Mouse (Mus musculus): Measurements from ENCODE around the gene Med23.

The Med23 gene

GRCm38 (mm10) chr10:24886008-24886407 lies 16.2 kb downstream of the Med23 start:
- no peak for DNase-seq

DNA sequence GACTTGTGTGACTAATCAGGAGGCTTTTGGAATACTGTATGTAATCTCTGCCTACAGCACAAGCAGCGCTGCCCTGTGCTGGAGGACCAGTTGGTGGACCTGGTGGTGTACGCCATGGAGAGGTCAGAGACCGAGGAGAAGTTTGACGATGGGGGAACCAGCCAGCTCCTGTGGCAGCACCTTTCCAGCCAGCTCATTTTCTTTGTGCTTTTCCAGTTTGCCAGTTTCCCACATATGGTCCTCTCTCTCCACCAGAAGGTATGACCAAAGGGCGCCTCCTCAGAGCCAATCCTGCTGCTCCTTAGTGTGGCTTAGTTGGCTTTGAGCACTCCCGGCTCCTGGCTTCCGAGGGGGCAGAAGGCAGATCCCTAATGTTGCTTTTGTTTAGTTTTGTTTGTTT lies 18.6 kb downstream of the Med23 start:
- peak; percentile 82 for DNase-seq

GRCm38 (mm10) chr10:24895927-24896326 lies 26.1 kb downstream of the Med23 start:
- no peak for DNase-seq

DNA sequence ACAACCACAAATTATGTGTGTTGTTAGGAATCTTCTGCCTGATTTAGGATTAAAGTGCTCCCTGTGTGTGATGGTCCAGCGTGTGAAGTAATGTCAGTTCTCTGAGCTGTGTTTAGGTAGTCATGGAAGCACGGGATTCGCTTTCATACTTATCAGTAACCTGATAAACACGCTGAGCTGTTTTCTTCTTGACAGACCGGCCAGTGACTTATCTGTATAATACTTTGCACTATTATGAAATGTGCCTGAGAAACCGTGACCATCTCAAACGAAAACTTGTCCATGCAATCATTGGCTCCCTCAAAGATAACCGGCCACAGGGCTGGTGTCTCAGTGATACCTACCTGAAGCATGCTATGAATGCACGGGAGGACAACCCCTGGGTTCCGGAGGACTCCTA lies 35.8 kb downstream of the Med23 start:
- no peak for DNase-seq

GRCm38 (mm10) chr10:24911199-24911598 lies 41.4 kb downstream of the Med23 start:
- no peak for DNase-seq

DNA sequence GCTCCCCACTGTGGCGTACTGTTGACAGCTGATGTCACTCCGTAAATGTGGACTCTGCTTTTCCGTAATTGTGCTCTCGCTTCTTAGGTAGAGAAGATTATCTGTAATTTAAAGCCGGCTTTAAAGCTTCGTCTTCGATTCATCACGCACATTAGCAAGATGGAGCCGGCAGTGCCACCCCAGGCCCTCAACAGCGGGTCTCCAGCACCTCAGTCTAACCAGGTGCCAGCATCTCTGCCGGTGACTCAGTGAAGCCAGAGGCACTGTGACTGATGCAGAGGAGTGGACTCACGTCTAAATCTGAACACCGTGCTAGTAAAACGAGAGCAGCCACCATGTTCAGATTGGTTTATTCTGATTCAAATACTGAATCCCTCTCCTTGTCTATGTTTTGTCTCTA lies 42.8 kb downstream of the Med23 start:
- no peak for DNase-seq

DNA sequence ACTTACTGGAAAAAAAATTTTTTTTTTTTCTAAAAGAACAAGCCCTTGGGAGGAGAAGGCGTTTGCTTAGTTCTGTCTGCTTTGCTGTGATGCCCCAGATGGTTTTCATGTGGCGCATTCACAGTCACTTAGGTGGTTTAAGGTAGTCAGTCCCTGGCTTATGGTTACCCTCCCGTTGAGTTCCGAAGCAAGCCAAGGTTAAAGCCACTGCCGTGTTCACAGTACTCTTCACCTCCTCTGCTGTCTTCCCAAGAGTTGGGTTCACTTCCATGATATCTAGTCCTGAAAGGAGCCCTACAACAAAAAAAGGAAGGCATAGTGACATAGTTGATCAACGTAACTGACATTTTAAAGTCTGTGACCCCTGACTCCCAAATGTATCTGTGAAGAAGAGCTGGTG lies 45.7 kb downstream of the Med23 start:
- no peak for DNase-seq

DNA sequence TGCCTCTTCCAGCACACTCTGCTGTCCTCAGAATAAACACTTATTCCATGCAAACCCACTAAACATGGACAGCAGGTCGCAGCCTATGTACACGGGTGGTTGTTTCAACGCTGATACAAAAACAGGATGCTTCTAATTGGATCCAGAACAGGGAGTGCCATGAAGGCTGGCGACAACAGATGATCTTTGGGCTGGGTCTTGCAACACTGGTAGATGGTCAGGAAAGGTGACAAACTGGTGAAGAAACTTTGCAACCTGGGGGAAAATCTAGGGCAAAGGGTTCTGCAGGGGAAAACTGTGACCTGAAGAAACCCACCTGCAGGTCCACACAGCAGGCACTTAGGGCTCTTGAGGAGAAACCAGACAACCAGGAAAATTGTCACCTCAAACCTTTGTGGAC lies 53.2 kb downstream of the Med23 start:
- DNase-seq, result no peak

GRCm38 (mm10) chr10:24924296-24924695 lies 54.5 kb downstream of the Med23 start:
- no peak for DNase-seq

DNA sequence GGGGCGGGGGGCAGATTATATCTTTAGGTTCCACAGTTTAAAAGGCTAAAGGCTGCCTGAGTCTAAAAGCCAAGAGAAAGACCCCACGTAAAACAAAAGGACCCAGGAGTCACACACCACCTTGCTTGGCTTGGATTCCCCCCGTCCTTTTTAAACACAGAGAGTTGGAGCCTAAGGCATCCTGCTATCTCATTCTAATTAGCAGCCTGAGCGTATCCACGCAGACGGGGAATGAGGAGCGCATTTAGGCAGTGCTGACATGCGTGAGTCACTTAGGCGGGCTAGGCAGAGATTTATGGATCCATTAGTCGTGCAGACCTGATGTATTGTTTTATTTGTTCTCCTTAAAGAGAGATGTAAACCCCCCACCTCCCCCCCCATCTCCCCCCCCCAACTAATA lies 56.6 kb downstream of the Med23 start:
- DNase-seq, result no peak

DNA sequence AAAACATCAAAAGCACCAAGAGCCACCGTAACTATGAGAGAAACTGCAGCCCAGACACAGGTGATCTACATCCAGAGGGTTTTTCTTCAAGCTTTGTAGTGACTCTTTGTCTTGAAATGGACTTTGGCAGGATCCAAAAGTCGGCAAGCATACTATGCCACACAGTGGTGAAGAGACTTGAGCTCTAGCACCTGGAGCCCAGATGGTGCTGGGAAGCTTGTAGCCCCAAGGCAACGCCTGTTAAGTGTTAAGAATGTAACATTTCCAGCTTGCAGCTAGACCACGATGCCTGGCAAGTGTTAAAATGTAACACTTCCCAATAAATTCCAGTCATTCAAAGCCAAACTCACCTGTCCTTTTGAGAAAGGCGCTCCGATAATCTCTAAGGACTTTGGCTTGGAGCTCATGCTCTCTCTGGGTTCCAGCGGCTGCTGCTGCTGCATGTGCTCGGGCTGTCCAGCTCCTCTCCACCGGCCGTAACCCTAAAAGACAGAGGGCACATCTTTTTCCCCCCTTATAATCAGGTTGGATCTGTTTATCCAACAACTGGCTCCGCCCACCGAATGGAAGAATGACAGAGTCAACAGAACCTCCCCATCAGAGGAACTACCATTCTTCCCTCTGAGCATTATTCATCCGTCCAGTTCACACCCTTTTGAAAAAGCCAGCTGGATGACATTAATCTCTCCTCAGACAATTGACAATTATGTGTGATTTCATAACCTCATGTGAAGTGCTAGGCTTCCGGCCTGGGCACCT lies 57.4 kb downstream of the Med23 start, which contains the start of gene Arg1:
Gene Arg1, minus strand, starts transcription at position 523 of the 759 bp plus-strand sequence.
- DNase-seq, result no peak

DNA sequence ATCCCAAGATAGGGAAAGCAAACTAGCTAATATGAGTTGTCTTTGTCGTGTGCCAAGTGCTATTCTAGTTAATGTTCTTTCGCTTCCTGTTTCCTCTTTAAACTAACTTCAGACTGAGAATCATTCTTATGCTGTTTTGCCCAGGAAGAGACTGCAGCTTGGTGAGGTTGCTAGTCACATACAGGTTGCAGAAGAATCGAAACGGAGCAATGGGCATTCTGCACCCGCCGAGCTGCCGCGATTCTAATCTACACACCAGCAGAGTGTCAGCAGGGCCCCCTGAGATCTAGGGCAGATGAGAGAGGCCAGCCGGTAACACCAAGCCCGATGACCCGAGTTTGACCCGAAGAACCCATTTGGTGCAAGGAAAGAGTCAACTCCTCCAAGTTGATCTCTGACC lies 58.3 kb downstream of the Med23 start:
- no peak for DNase-seq

DNA sequence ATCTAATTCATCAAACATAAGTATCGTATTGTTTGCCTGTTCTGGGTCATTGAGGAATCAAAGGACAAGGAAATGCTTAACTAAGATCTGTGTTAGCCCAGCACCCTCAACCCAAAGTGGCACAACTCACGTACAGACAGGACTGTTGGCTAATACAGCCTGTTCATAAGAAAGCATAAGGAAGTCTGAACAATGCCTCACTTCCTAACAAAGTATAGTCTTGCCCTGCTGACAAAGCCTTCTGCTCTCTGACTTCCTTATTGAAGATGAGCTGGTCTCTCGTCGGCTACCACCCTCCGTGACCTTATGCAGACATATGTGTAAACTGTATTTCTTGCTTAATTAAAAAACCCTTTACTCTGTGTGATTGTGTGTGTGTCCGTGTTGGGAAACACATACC lies 60.4 kb downstream of the Med23 start:
- DNase-seq, result no peak

GRCm38 (mm10) chr10:24947871-24948270 lies 78.1 kb downstream of the Med23 start:
- DNase-seq, result no peak

DNA sequence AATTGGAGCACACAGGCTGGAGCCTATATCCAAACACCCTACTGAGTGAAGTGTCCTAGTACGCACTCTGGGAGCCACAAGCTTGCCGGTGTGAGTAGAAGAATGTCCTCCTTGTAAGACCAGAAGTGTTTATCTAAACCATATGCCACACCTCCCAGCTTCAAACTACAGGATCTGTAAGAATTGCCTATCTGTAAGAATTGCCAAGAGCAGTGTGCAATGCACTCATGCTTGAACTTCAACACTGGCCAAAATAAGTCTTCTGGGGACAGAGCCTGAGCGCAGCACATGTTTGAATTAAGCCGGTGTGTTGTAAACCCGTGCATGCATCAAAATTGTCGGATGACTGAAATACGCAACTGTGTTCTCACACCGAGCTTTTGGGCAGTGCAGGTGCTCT lies 78.5 kb downstream of the Med23 start:
- DNase-seq, result no peak

DNA sequence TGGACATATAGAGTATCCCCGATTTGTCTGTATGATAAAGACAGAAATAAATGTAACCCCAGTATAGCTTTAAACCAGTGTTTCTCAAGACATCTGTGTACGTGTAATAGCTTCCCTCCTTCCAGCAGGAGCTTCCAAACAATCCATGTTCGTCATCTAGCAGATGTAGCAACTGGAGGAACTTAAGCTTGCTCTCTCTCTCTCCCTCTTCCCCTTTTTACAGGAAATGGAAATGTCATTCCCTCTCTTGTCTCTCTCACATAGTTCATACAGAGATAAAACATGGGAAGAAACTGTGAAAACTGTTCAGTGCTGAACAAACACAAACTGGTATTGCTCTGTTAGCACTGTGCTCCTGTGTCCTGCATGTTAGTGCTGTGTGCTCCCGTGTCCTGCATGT lies 80.4 kb downstream of the Med23 start:
- DNase-seq, result no peak

DNA sequence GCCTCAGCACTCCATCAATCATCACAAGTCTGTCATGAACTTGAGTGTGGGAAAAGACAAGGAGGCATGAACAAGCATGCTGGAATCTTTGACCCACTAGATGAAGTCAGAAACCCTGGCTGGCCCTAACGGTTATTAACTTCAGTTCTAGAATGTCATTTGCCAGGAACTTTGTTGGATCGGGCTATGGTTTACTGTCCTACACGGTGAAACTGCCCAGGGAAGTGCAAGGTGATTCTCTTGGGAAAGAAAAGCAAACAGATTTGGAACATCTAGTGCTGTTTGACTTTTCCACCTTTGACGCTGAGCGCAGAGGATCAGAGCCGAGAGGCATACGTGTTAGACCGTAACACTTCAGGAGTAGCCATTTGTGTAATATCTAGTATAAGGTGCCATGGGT lies 81.8 kb downstream of the Med23 start:
- DNase-seq, result no peak

DNA sequence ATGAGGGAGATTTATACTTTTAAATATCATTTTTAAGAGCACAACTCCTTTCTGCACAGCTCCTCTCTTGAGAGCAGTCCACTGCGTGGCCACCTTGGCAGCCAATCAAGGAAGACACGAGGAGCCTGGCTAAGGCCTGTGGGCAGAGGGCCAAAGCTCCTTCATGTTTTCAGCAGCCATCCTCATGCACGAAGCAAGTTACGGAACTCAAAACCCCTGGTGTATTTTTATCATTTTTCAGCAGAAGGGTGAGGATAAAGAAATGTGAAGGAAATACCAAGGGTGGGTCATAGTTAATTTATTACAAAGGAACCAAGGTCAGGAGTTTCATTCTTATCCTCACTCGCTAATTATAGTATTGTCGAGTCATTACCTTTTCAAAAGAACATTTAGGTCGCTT lies 82.8 kb downstream of the Med23 start:
- DNase-seq, result no peak

DNA sequence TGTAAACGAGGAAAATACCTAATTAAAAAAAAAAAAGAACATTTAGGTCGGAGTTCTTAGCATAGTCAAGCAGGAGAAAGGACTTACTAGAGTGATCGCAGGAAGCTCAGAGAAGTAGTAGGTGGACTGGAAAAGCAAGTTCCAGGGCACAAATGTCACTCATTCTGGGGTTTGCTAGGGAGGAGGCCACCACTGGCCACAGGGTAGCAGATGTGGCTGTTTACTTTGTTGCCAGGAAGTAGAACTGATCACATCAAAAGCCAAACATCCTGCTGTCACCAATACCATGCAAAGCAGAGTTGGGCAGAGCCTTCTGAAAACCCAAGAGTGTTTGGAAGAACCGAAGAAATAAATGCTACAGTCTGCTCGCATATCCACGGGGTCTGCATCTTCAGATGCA lies 84.1 kb downstream of the Med23 start:
- no peak for DNase-seq

- no peak for DNase-seq
Measured at GRCm38 (mm10) chr10:24958280-24959042, 88.7 kb downstream of the Med23 start.

- no peak for DNase-seq
Measured at GRCm38 (mm10) chr10:24959043-24959916, 89.5 kb downstream of the Med23 start.

DNA sequence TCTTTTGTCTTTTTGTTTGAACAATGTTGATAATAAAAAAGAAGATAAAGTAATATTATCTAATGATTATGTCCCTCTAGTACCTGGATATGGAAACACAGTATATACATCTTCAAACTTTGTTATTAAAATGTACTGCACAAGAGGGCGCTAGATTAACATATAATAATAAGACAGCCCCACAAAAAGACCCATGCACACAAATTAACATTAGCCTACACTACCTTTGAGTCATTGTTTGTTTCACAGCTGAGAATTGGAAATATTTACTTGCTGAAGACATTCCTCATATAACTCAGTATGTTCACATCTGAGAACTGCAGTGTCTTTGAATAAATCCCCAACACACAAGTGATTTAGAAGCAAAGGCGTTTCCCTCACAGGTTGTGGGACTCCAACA lies 91.3 kb downstream of the Med23 start:
- DNase-seq, result peak; percentile 83

DNA sequence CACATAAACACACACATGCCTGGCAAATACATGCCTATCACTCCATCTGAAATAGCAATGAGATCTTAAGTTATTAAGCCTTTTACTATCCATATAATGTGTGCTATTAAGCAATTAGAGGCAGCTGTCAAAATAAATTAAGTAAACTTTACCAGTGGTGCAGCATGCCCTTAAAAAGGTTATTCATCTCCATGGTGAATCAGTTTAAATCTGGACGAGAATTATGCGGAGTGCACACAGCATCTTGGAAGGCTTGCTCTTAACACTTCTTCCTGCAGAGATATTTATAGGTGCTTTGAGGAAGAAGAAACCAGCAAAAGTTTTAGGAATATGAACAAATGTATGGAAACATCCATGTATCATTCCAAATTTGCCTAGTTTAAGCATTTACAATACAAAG lies 92.1 kb downstream of the Med23 start:
- DNase-seq, result no peak
